Mouse (Mus musculus) lung, embryonic 16.5 days (tissue): ENCODE measurements around the gene Plce1. TPM values are rescaled to one million over a fixed set of nuclear protein-coding genes. Genes with fewer than 3 reads are reported as not detected.

Experiments used
- ATAC-seq: fragments of 200-750 bp; cut with Nextera tagmentation; 2 replicates; pipeline ENCODE4 v1.8.0; 2017; ENCODE audit warnings: low read depth, mild to moderate bottlenecking, moderate library complexity
- H3K27ac ChIP-seq: fragments of 300-500 bp; sonication (generic); 2 replicates; pipeline ENCODE4 v1.5.1; 2014; ENCODE audit warnings: mild to moderate bottlenecking, control low read depth, low read length
- H3K27me3 ChIP-seq: fragments of 300-500 bp; sonication (generic); 2 replicates; pipeline ENCODE4 v1.6.1; 2014; ENCODE audit warnings: low read depth, low read length, mixed read lengths; ENCODE audit not compliant: control insufficient read depth, insufficient read depth
- H3K36me3 ChIP-seq: fragments of 300-500 bp; sonication (generic); 2 replicates; pipeline ENCODE4 v1.6.1; 2014; ENCODE audit warnings: low read length; ENCODE audit not compliant: control insufficient read depth, insufficient read depth
- H3K4me1 ChIP-seq: fragments of 300-500 bp; sonication (generic); replicated peaks from 2 replicates; pipeline ENCODE4 v1.6.1; 2014; ENCODE audit warnings: low read length, mixed read lengths; ENCODE audit not compliant: control insufficient read depth, insufficient read depth
- H3K4me2 ChIP-seq: fragments of 300-500 bp; sonication (generic); 2 replicates; pipeline ENCODE4 v1.6.1; 2014; ENCODE audit warnings: low read depth, low read length, control low read depth
- H3K4me3 ChIP-seq: fragments of 300-500 bp; sonication (generic); 2 replicates; pipeline ENCODE4 v1.5.1; 2014; ENCODE audit warnings: mild to moderate bottlenecking, low read length, control low read depth
- H3K9ac ChIP-seq: fragments of 300-500 bp; sonication (generic); 2 replicates; pipeline ENCODE4 v1.6.1; 2014; ENCODE audit warnings: low read length, control low read depth
- H3K9me3 ChIP-seq: fragments of 300-500 bp; sonication (generic); 2 replicates; pipeline ENCODE4 v1.6.1; 2016; ENCODE audit warnings: low read length; ENCODE audit not compliant: control insufficient read depth
- WGBS: fragments of 180-500 bp; shearing (Covaris S2); extraction: QIAGEN DNeasy Blood & Tissue Kit; methylation state at CpG from one replicate; pipeline ENCODE4 v1.1.7; 2014; 5-methylcytosine and 5-hydroxymethylcytosine counted together
- polyA plus RNA-seq: library from polyadenylated mRNA; unstranded; fragments of >200 nt; fragmentation: Nextera tagmentation; extraction: Ambion mirVana; gene quantifications from 2 replicates; pipeline ENCODE4 v1.2.1, GENCODE M21; 2015

The Plce1 gene
- polyA plus RNA-seq, 1 experiment from 2014 or later: 4.1 TPM

DNA sequence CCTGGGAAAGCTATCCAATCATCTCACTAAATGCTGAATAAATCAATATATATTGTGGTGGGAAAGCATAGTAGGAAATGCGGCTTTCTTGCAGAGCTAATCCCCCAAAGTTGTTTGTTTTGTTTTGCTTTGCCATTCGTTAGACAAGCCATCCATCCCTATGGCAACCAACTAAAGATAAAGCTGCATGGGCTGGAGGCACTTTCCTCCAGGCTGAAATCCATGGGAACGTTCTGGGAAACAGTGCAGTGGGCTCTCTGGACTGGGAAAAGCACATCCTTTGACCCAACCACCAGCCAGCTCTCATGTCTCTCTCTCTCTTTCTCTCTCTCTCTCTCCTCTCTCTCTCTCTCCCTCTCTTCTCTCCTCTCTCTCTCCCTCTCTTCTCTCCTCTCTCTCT is 248.4 kb downstream of the Plce1 start:
- WGBS: 15% methylated on average over 3 of the region's 3 CpGs
- H3K27me3 ChIP-seq: no peaks in the 10 kb centered on the region
- ATAC-seq: no peak
- no peak overlapping the region for H3K27ac ChIP-seq
- H3K9me3 ChIP-seq: no peaks in the 10 kb centered on the region
- H3K36me3 ChIP-seq: no peaks in the 10 kb centered on the region
- no peak overlapping the region for H3K9ac ChIP-seq
- H3K4me1 ChIP-seq: no peaks in the 10 kb centered on the region
- H3K4me3 ChIP-seq: no peak overlapping the region
- H3K4me2 ChIP-seq: no peak overlapping the region

DNA sequence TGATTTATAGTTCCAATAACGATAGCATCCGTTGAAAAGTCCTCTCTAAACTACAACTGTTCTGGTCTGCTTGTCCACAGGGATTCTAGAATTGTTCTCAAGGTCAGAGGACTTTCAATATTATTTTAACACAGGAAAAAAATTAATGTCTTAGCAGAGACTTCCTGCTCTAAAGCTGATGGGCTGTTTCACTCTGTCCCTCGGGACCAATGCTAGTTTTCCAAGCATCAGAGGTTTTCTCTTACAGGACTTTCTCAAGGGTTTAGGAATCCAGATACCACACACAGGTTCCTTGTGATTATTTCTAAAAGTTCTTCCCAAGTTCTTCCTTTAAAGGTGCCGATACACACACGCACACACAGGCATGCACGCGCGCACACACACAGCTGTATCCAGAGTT is 263.6 kb downstream of the Plce1 start:
- Histone ChIP-seq H3K4me1 (no peaks in the 10 kb centered on the region), H3K36me3 (no peaks in the 10 kb centered on the region), H3K27me3 (no peaks in the 10 kb centered on the region), H3K9me3 (no peaks in the 10 kb centered on the region), H3K27ac (no peak overlapping the region), H3K4me2 (no peak overlapping the region), H3K4me3 (no peak overlapping the region), H3K9ac (no peak overlapping the region)
- 84% methylated on average over 8 of the region's 8 CpGs for WGBS
- ATAC-seq: no peak

DNA sequence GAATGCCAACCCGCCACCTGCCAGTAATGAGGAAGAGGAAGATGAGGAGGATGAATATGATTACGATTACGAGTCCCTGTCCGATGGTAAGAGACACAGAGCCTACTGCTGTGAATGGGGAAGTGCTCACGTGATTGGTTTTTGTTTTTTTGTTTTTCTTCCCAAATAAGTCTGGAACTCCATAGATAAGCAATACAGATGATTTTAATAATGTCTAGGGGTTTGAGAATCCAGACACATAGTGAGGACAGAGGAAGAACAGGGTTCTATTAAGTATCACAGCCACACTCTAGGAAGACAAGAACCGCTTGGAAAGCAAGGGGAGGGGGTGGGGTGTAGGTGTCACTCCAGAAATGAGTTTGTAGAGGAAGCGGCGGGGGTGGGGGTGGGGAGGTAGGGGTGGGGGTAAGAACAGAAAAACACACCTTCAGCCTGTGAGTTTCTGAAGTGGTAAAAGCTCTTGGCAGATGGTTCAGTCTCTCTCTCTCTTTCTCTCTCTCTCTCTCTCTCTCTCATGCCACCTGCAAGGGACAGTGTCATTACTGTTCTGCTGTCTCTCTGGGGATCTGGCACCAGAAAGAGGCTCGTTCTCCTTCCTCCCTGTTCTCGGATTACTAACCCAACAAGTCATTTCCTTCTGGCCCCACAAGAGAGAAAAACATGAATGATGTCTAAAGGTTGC is 265.0 kb downstream of the Plce1 start:
- Histone ChIP-seq H3K4me3 (no peak overlapping the region), H3K4me1 (no peaks in the 10 kb centered on the region), H3K4me2 (no peak overlapping the region), H3K9ac (no peak overlapping the region), H3K9me3 (no peaks in the 10 kb centered on the region), H3K36me3 (no peaks in the 10 kb centered on the region), H3K27ac (no peak overlapping the region), H3K27me3 (no peaks in the 10 kb centered on the region)
- ATAC-seq: no peak
- 58% methylated on average over 10 of the region's 10 CpGs for WGBS

DNA sequence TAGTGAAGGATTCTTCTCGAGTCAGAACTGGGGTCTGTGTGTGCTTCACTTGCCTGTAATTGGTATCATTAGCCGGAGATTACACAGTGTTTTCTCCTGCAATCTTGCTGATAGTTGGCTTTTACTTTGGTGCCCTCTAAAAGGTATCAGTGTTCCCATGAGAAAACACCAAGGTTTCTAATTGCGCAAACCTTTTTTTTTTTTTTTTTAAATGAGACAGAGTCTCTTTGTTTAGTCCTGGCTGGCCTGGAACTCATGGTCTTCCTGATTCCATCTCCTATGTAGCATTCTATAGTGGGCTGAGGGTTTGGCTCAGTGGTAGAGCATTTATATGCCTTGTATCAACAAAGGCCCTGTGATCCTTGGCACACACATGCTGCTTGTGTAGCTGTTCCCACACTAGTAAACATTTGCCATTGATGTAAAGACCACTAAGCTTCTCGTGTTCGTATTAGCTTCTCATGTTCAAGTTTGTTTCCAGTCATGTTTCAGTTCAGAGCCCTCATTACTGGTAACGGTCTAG is 265.6 kb downstream of the Plce1 start:
- no peak overlapping the region for H3K4me3 ChIP-seq
- no peaks in the 10 kb centered on the region for H3K9me3 ChIP-seq
- no peak overlapping the region for H3K4me2 ChIP-seq
- H3K36me3 ChIP-seq: no peaks in the 10 kb centered on the region
- H3K4me1 ChIP-seq: no peaks in the 10 kb centered on the region
- ATAC-seq: no peak
- no peaks in the 10 kb centered on the region for H3K27me3 ChIP-seq
- no peak overlapping the region for H3K27ac ChIP-seq
- H3K9ac ChIP-seq: no peak overlapping the region
- 64% methylated on average over 6 of the region's 6 CpGs for WGBS

DNA sequence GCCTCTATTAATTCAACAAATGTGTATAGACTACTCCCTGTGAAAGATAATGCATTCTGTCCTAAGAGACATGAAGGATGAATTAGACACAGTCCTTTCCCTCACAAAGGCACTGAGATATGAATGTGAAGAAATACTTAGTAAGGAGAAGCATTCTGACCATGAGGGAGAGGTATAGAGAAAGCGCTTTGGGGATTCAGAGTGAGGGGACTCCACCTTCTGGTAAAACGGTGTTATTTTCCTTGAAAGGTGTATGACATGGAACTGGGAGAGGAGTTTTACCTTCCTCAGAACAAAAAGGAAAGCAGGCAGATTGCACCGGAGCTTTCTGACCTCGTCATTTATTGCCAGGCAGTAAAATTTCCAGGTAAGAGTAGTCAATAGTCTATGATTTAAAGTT is 269.3 kb downstream of the Plce1 start:
- Histone ChIP-seq H3K36me3 (no peaks in the 10 kb centered on the region), H3K27ac (no peak overlapping the region), H3K27me3 (no peaks in the 10 kb centered on the region), H3K4me2 (no peak overlapping the region), H3K9me3 (no peaks in the 10 kb centered on the region), H3K4me1 (no peaks in the 10 kb centered on the region), H3K9ac (no peak overlapping the region), H3K4me3 (no peak overlapping the region)
- ATAC-seq: no peak
- 57% methylated on average over 4 of the region's 4 CpGs for WGBS

DNA sequence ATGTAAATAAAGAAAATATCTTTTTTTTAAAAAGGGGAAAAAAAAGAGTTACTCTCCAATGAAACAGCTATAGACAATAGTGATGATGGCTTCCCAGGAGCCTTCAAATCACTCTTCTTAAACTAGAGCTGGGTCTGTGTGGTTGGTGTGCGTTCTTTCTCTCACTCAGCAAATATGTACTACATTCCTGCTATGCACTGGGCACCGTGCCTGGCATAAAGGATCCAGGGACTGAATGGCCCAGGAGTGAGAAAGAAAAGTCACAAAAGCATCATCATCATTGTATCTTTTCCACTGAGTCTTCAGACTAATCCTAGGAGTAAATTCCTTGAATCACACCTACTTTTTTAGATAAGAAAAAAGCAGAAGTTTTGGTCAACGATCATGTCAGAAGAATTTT is 276.3 kb downstream of the Plce1 start:
- no peak overlapping the region for H3K9ac ChIP-seq
- no peak for ATAC-seq
- H3K4me3 ChIP-seq: no peak overlapping the region
- H3K27me3 ChIP-seq: no peaks in the 10 kb centered on the region
- H3K27ac ChIP-seq: no peak overlapping the region
- H3K4me1 ChIP-seq: peaks cover 4% of the 10 kb centered on the region
- H3K9me3 ChIP-seq: no peaks in the 10 kb centered on the region
- 69% methylated on average over 3 of the region's 3 CpGs for WGBS
- H3K4me2 ChIP-seq: no peak overlapping the region
- no peaks in the 10 kb centered on the region for H3K36me3 ChIP-seq

DNA sequence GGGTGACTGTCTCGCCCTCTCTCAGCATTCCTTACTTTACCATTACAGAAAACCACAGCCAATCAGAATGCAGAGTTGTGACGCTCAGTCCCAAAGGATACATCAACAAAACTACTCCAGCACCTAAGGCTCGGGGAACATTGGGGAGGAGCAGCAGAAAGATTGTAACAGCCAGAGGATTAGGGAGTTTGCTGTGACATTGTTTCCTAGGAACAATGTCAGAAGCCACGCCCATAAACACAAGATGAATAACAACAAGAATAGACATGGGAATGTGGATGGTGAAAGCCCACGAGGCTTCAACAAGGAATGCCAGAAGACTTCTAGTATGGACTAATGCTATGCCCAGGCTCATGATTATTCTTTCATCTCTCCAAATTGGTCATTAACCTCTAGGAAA is 277.1 kb downstream of the Plce1 start:
- H3K4me1 ChIP-seq: peaks cover 4% of the 10 kb centered on the region
- no peak overlapping the region for H3K4me2 ChIP-seq
- no peaks in the 10 kb centered on the region for H3K36me3 ChIP-seq
- no peaks in the 10 kb centered on the region for H3K9me3 ChIP-seq
- no peak overlapping the region for H3K9ac ChIP-seq
- H3K27me3 ChIP-seq: no peaks in the 10 kb centered on the region
- no peak overlapping the region for H3K27ac ChIP-seq
- no peak overlapping the region for H3K4me3 ChIP-seq
- ATAC-seq: no peak
- WGBS: 60% methylated on average over 5 of the region's 5 CpGs

DNA sequence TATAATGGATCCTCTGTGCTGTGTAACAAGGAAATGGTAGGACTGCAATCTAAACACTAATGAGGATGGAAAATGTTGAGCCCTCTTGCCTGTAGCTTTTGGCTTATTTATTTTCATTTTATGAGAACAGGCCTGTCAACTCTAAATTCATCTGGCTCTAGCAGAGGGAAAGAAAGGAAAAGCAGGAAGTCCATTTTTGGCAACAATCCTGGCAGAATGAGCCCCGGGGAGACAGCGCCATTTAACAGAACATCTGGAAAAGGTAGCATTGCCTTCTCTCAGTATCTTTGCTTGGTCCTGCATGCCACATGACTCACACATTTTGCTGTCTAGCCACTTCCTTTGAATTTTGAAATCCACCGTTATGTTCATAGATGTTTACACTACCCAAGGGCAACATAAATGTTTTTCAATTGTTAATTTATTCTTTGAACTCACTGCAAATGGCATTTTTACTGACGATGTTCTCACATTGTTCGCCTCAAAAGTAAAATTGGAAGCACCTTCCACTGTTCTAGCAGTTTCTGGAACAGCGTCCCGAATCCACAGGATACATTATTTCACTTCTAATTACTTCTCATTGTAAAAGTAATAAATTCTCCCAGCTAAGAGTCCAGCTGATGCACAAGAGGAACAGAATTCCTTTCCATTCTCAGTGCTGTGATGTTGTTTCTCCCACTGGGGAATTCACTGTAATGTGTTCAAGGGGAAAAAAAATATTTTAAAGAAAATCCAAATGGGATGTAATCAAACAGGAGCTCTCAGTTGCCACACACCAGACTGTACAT is 278.0 kb downstream of the Plce1 start:
- 0 out of 2 replicates have a peak overlapping the region, but pooled peaks have one; percentile 15 for H3K27ac ChIP-seq
- WGBS: 60% methylated on average over 7 of the region's 7 CpGs
- peak; percentile 36; the same call in 1 of the 2 replicates for ATAC-seq

DNA sequence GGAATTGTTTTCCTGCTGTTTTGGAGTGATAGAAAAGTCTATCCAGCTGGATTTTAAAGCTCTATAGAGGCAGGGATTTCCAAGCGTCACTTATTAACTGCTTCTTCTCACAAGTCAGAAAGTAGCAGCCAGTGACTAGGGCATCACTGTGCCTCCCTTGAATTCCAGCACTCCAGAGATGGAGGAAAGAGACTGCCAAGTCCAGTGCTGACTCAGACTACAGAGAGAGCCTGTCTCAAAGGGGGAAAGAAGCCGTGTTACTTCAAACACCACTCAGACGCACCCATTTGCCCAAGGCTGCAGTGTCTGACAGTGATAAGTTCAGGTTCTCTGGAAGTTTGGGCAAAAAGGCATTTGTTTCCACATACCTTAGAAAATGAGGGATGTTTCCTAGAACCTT is 279.5 kb downstream of the Plce1 start:
- Histone ChIP-seq H3K27ac (no peak overlapping the region), H3K4me2 (no peak overlapping the region), H3K36me3 (no peaks in the 10 kb centered on the region), H3K27me3 (no peaks in the 10 kb centered on the region), H3K4me1 (peaks cover 4% of the 10 kb centered on the region), H3K9me3 (no peaks in the 10 kb centered on the region), H3K9ac (no peak overlapping the region), H3K4me3 (no peak overlapping the region)
- WGBS: 40% methylated on average over 3 of the region's 3 CpGs
- ATAC-seq: peak; percentile 28; the same call in 1 of the 2 replicates

More for the DNA sequence above, 278.0 kb downstream of the Plce1 start:
- no peak overlapping the region for H3K4me2 ChIP-seq
- no peak overlapping the region for H3K4me3 ChIP-seq
- no peaks in the 10 kb centered on the region for H3K36me3 ChIP-seq
- H3K4me1 ChIP-seq: peaks cover 4% of the 10 kb centered on the region
- H3K27me3 ChIP-seq: no peaks in the 10 kb centered on the region
- no peaks in the 10 kb centered on the region for H3K9me3 ChIP-seq
- no peak overlapping the region for H3K9ac ChIP-seq
